Mouse (Mus musculus): ENCODE measurements around the gene Upk3bl. TPM values are rescaled to one million over a fixed set of nuclear protein-coding genes. Genes with fewer than 3 reads are reported as not detected.

Upk3bl gene
- polyA plus RNA-seq, 1 experiment from 2014 or later = not detected

DNA sequence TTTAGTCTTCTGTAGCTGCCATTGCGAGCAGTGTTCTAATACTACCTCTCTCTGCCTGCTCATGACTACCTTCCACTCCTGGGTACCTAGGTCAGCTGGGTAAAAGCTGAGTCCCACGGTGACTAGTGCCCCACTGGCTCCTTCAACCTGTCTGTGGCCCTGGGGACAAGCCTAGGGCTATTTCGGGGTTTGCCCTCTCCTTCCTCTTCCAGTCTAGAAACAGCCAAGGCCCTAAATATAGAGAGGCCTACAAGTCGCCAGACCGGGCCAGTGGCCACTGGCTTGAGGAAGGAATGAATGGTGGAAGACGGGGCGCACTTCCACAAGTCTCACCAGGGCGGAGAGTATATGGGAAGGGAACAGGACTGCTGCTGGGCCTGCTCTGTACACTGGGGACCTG lies 32.0 kb downstream of the Upk3bl start:
- H3K4me2 ChIP-seq (ENCODE audit: low read length) = no peak overlapping the region
- 89% methylated on average over 8 of the region's 8 CpGs for WGBS
- ATAC-seq (ENCODE audit: low FRiP score, low TSS enrichment) = no peak

GRCm38 (mm10) chr5:136088821-136089575 lies 34.7 kb downstream of the Upk3bl start:
- H3K9me3 ChIP-seq (ENCODE audit: control insufficient read depth, low read length) = no peaks in the 10 kb centered on the region
- H3K9ac ChIP-seq (replicated peaks; ENCODE audit: low read length) = no peak overlapping the region
- peaks cover 21% of the 10 kb centered on the region for H3K4me1 ChIP-seq (ENCODE audit: control insufficient read depth, insufficient read depth, low read length)
- DNase-seq (no peak), ATAC-seq (ENCODE audit: low FRiP score, low TSS enrichment) (no peak)
- no peak overlapping the region for H3K27ac ChIP-seq (replicated peaks; ENCODE audit: low read depth, low read length)
- H3K36me3 ChIP-seq (ENCODE audit: control insufficient read depth, insufficient read depth, low read length) = no peaks in the 10 kb centered on the region
- H3K4me2 ChIP-seq (ENCODE audit: low read length) = no peak overlapping the region
- H3K4me3 ChIP-seq (replicated peaks; ENCODE audit: low read depth, low read length) = no peak overlapping the region
- 17% methylated on average over 14 of the region's 14 CpGs for WGBS
- no peaks in the 10 kb centered on the region for H3K27me3 ChIP-seq (ENCODE audit: control insufficient read depth, insufficient read depth, low read length)

More for the DNA sequence above, 32.0 kb downstream of the Upk3bl start:
- no peak overlapping the region for H3K9ac ChIP-seq (replicated peaks; ENCODE audit: low read length)
- H3K27me3 ChIP-seq (ENCODE audit: control insufficient read depth, insufficient read depth, low read length) = no peaks in the 10 kb centered on the region
- no peak overlapping the region for H3K4me3 ChIP-seq (replicated peaks; ENCODE audit: low read depth, low read length)
- H3K36me3 ChIP-seq (ENCODE audit: control insufficient read depth, insufficient read depth, low read length) = no peaks in the 10 kb centered on the region
- no peak for DNase-seq
- no peak overlapping the region for H3K27ac ChIP-seq (replicated peaks; ENCODE audit: low read depth, low read length)
- no peaks in the 10 kb centered on the region for H3K9me3 ChIP-seq (ENCODE audit: control insufficient read depth, low read length)
- H3K4me1 ChIP-seq (ENCODE audit: control insufficient read depth, insufficient read depth, low read length) = peaks cover 21% of the 10 kb centered on the region

DNA sequence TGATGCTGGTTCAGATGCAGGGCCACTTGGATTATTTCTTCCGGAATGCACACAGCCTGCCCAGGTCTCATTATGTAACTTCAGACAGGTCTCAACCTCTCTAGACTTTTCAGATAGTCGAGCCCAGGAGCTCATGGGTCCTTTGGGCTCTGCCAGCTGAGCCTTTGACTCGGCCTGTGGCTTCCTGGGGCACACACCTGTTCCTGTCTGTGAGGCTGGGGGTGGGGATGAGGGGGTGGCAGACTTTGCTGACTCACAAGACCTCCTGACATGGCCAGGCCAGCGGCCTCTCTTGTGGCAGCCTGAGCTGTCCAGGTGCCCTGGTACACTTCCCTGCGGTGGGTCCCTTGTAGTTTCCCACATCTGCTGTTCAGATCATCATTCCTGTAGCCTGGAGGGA lies 37.6 kb downstream of the Upk3bl start:
- Histone ChIP-seq H3K27me3 (ENCODE audit: control insufficient read depth, insufficient read depth, low read length) (no peaks in the 10 kb centered on the region), H3K36me3 (ENCODE audit: control insufficient read depth, insufficient read depth, low read length) (no peaks in the 10 kb centered on the region), H3K4me2 (ENCODE audit: low read length) (no peak overlapping the region), H3K4me3 (replicated peaks; ENCODE audit: low read depth, low read length) (no peak overlapping the region), H3K4me1 (ENCODE audit: control insufficient read depth, insufficient read depth, low read length) (no peaks in the 10 kb centered on the region), H3K9ac (replicated peaks; ENCODE audit: low read length) (no peak overlapping the region), H3K27ac (replicated peaks; ENCODE audit: low read depth, low read length) (no peak overlapping the region), H3K9me3 (ENCODE audit: control insufficient read depth, low read length) (no peaks in the 10 kb centered on the region)
- DNase-seq = no peak
- 71% methylated on average over 5 of the region's 5 CpGs for WGBS
- no peak for ATAC-seq (ENCODE audit: low FRiP score, low TSS enrichment)

- 42% methylated on average over 8 of the region's 8 CpGs for WGBS
These were observed 40.1 kb downstream of the Upk3bl start for GRCm38 (mm10) chr5:136094249-136095010.

DNA sequence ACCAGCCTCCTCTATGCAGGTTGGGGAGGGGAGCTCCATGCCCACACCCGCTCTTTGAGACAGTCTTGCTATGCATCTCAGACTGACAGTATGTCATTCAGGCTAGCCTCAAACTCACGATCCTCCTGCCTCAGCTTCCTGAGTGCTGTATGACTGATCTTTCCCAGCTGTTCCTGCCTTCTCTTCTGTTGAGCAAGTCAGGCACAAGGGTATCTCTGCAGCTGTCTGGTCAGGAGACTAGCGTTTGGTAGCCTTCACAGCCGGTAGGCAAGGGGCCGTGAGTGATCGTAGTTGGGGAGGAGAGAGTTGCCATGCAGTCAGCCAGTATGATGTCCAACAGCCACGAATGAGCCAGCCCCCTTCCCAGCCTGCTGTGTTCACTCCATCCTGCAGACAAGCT lies 40.8 kb downstream of the Upk3bl start:
- WGBS = 66% methylated on average over 7 of the region's 7 CpGs
- Histone ChIP-seq H3K27ac (replicated peaks; ENCODE audit: low read depth, low read length) (no peak overlapping the region), H3K4me3 (replicated peaks; ENCODE audit: low read depth, low read length) (no peak overlapping the region), H3K4me2 (ENCODE audit: low read length) (no peak overlapping the region), H3K9ac (replicated peaks; ENCODE audit: low read length) (no peak overlapping the region), H3K4me1 (ENCODE audit: control insufficient read depth, insufficient read depth, low read length) (no peaks in the 10 kb centered on the region), H3K9me3 (ENCODE audit: control insufficient read depth, low read length) (no peaks in the 10 kb centered on the region), H3K27me3 (ENCODE audit: control insufficient read depth, insufficient read depth, low read length) (no peaks in the 10 kb centered on the region), H3K36me3 (ENCODE audit: control insufficient read depth, insufficient read depth, low read length) (no peaks in the 10 kb centered on the region)
- DNase-seq = no peak
- no peak for ATAC-seq (ENCODE audit: low FRiP score, low TSS enrichment)

More at GRCm38 (mm10) chr5:136094249-136095010, 40.1 kb downstream of the Upk3bl start:
- Histone ChIP-seq H3K36me3 (ENCODE audit: control insufficient read depth, insufficient read depth, low read length) (no peaks in the 10 kb centered on the region), H3K4me1 (ENCODE audit: control insufficient read depth, insufficient read depth, low read length) (no peaks in the 10 kb centered on the region), H3K9me3 (ENCODE audit: control insufficient read depth, low read length) (no peaks in the 10 kb centered on the region), H3K27ac (replicated peaks; ENCODE audit: low read depth, low read length) (no peak overlapping the region), H3K4me2 (ENCODE audit: low read length) (no peak overlapping the region), H3K27me3 (ENCODE audit: control insufficient read depth, insufficient read depth, low read length) (no peaks in the 10 kb centered on the region), H3K4me3 (replicated peaks; ENCODE audit: low read depth, low read length) (no peak overlapping the region), H3K9ac (replicated peaks; ENCODE audit: low read length) (no peak overlapping the region)
- DNase-seq (peak; percentile 9), ATAC-seq (ENCODE audit: low FRiP score, low TSS enrichment) (no peak)

- ATAC-seq (ENCODE audit: low FRiP score, low TSS enrichment) (no peak), DNase-seq (no peak)
- no peak overlapping the region for H3K4me3 ChIP-seq (replicated peaks; ENCODE audit: low read depth, low read length)
- WGBS = 87% methylated on average over 10 of the region's 10 CpGs
- H3K27me3 ChIP-seq (ENCODE audit: control insufficient read depth, insufficient read depth, low read length) = peaks cover 8% of the 10 kb centered on the region; the same call in 1 of the 2 replicates
- no peaks in the 10 kb centered on the region for H3K9me3 ChIP-seq (ENCODE audit: control insufficient read depth, low read length)
- no peak overlapping the region for H3K9ac ChIP-seq (replicated peaks; ENCODE audit: low read length)
- no peak overlapping the region for H3K4me2 ChIP-seq (ENCODE audit: low read length)
- H3K27ac ChIP-seq (replicated peaks; ENCODE audit: low read depth, low read length) = no peak overlapping the region
- no peaks in the 10 kb centered on the region for H3K36me3 ChIP-seq (ENCODE audit: control insufficient read depth, insufficient read depth, low read length)
- no peaks in the 10 kb centered on the region for H3K4me1 ChIP-seq (ENCODE audit: control insufficient read depth, insufficient read depth, low read length)
These were observed 44.2 kb downstream of the Upk3bl start for GRCm38 (mm10) chr5:136098536-136098935.

GRCm38 (mm10) chr5:136102099-136102820 lies 48.0 kb downstream of the Upk3bl start:
- H3K4me3 ChIP-seq (replicated peaks; ENCODE audit: low read depth, low read length) = peak overlapping the region; percentile 34
- no peaks in the 10 kb centered on the region for H3K4me1 ChIP-seq (ENCODE audit: control insufficient read depth, insufficient read depth, low read length)
- no peak overlapping the region for H3K27ac ChIP-seq (replicated peaks; ENCODE audit: low read depth, low read length)
- H3K4me2 ChIP-seq (ENCODE audit: low read length) = peak overlapping the region; percentile 61
- ATAC-seq (ENCODE audit: low FRiP score, low TSS enrichment) = peak; percentile 82
- peaks cover 13% of the 10 kb centered on the region; the same call in 1 of the 2 replicates for H3K27me3 ChIP-seq (ENCODE audit: control insufficient read depth, insufficient read depth, low read length)
- WGBS = 5% methylated on average over 41 of the region's 41 CpGs
- H3K9ac ChIP-seq (replicated peaks; ENCODE audit: low read length) = peak overlapping the region; percentile 36; the same call in 1 of the 2 replicates
- H3K36me3 ChIP-seq (ENCODE audit: control insufficient read depth, insufficient read depth, low read length) = 0 out of 2 replicates have a peak, but pooled peaks cover 2% of the 10 kb centered on the region
- no peaks in the 10 kb centered on the region for H3K9me3 ChIP-seq (ENCODE audit: control insufficient read depth, low read length)
- DNase-seq = peak; percentile 92

GRCm38 (mm10) chr5:136104511-136104910 lies 50.2 kb downstream of the Upk3bl start:
- WGBS = 83% methylated on average over 5 of the region's 5 CpGs
- no peaks in the 10 kb centered on the region for H3K4me1 ChIP-seq (ENCODE audit: control insufficient read depth, insufficient read depth, low read length)
- no peak overlapping the region for H3K4me3 ChIP-seq (replicated peaks; ENCODE audit: low read depth, low read length)
- DNase-seq (peak; percentile 26), ATAC-seq (ENCODE audit: low FRiP score, low TSS enrichment) (no peak)
- H3K27ac ChIP-seq (replicated peaks; ENCODE audit: low read depth, low read length) = no peak overlapping the region
- 0 out of 2 replicates have a peak, but pooled peaks cover 2% of the 10 kb centered on the region for H3K36me3 ChIP-seq (ENCODE audit: control insufficient read depth, insufficient read depth, low read length)
- H3K27me3 ChIP-seq (ENCODE audit: control insufficient read depth, insufficient read depth, low read length) = peaks cover 13% of the 10 kb centered on the region; the same call in 1 of the 2 replicates
- H3K9ac ChIP-seq (replicated peaks; ENCODE audit: low read length) = no peak overlapping the region
- H3K4me2 ChIP-seq (ENCODE audit: low read length) = no peak overlapping the region
- H3K9me3 ChIP-seq (ENCODE audit: control insufficient read depth, low read length) = no peaks in the 10 kb centered on the region

All from midbrain, embryonic 14.5 days (tissue).